Mouse (Mus musculus) liver, adult 2 months (tissue): ENCODE measurements around the gene Rasgrf1.
A peak's percentile ranks its signal among the peaks of the same experiment; 100 is the strongest.

ENCODE experiments used
- CTCF ChIP-seq: fragments of 200-500 bp; IDR thresholded peaks from 2 replicates; pipeline ENCODE4 v1.5.1; 2011; ENCODE audit warnings: low read depth, low read length, control low read depth
- POLR2A ChIP-seq: fragments of 200-500 bp; IDR thresholded peaks from 2 replicates; pipeline ENCODE4 v1.6.1; 2011; ENCODE audit warnings: low read length, control low read depth; ENCODE audit not compliant: insufficient read depth; ENCODE audit errors: extremely low read depth

DNA sequence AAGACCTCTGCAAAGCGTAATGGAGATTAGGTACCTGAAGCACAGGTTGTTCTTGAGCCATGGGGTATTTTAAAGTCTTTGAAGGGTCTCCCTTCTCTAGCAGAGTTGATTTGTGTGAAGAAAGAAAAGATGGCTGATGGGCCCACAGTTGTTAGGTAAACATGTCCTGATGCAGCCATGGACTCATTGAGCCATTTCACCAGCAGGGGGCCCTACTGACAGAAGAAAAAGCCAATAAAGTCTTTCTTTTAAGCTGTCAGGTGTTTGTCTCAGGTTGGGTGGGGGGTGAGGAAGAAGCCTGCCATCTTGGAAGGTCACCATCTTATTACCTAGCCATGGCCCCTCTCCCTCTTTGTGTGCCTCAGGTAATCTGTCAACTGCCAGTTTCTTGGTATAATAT lies 30.7 kb downstream of the Rasgrf1 start:
- no peak for TF ChIP-seq POLR2A
- TF ChIP-seq CTCF, result peak; percentile 1; the same call in 1 of the 2 replicates
